Mouse (Mus musculus): ENCODE measurements at regions not wholly inside any gene's neighbourhood (a gene's known extent, or its start where the extent isn't known, plus 50 kb on each side); places are given as distances from the start of the nearest gene placed in this dataset.

GRCm38 (mm10) chr17:4825221-4825895 lies 168.8 kb upstream of the Arid1b start:
- no peak for ATAC-seq (replicated peaks; ENCODE audit: low FRiP score, low TSS enrichment, poor library complexity, severe bottlenecking)

- ATAC-seq (replicated peaks; ENCODE audit: low FRiP score, low TSS enrichment, poor library complexity, severe bottlenecking), result peak; percentile 50; the same call in 1 of the 2 replicates
Measured at GRCm38 (mm10) chr17:4834065-4834464, 160.1 kb upstream of the Arid1b start.

- no peak for ATAC-seq (replicated peaks; ENCODE audit: low FRiP score, low TSS enrichment, poor library complexity, severe bottlenecking)
Measured at GRCm38 (mm10) chr17:4834571-4834970, 159.6 kb upstream of the Arid1b start.

- no peak for ATAC-seq (replicated peaks; ENCODE audit: low FRiP score, low TSS enrichment, poor library complexity, severe bottlenecking)
Measured at GRCm38 (mm10) chr17:4835065-4835705, 158.9 kb upstream of the Arid1b start.

GRCm38 (mm10) chr17:4840123-4840522 lies 154.0 kb upstream of the Arid1b start:
- no peak for ATAC-seq (replicated peaks; ENCODE audit: low FRiP score, low TSS enrichment, poor library complexity, severe bottlenecking)

GRCm38 (mm10) chr17:4858304-4858703 lies 135.8 kb upstream of the Arid1b start:
- no peak for ATAC-seq (replicated peaks; ENCODE audit: low FRiP score, low TSS enrichment, poor library complexity, severe bottlenecking)

- no peak for ATAC-seq (replicated peaks; ENCODE audit: low FRiP score, low TSS enrichment, poor library complexity, severe bottlenecking)
Measured at GRCm38 (mm10) chr17:4864901-4865300, 129.2 kb upstream of the Arid1b start.

GRCm38 (mm10) chr17:4865621-4866020 lies 128.5 kb upstream of the Arid1b start:
- ATAC-seq (replicated peaks; ENCODE audit: low FRiP score, low TSS enrichment, poor library complexity, severe bottlenecking), result no peak

- no peak for ATAC-seq (replicated peaks; ENCODE audit: low FRiP score, low TSS enrichment, poor library complexity, severe bottlenecking)
Measured at GRCm38 (mm10) chr17:4866026-4866896, 127.9 kb upstream of the Arid1b start.

- no peak for ATAC-seq (replicated peaks; ENCODE audit: low FRiP score, low TSS enrichment, poor library complexity, severe bottlenecking)
Measured at GRCm38 (mm10) chr17:4867083-4867482, 127.0 kb upstream of the Arid1b start.

- no peak for ATAC-seq (replicated peaks; ENCODE audit: low FRiP score, low TSS enrichment, poor library complexity, severe bottlenecking)
Measured at GRCm38 (mm10) chr17:4867754-4868445, 126.2 kb upstream of the Arid1b start.

GRCm38 (mm10) chr17:4868446-4868825 lies 125.7 kb upstream of the Arid1b start:
- ATAC-seq (replicated peaks; ENCODE audit: low FRiP score, low TSS enrichment, poor library complexity, severe bottlenecking), result no peak

- ATAC-seq (replicated peaks; ENCODE audit: low FRiP score, low TSS enrichment, poor library complexity, severe bottlenecking), result no peak
Measured at GRCm38 (mm10) chr17:4868861-4869260, 125.3 kb upstream of the Arid1b start.

GRCm38 (mm10) chr17:4871267-4871666 lies 122.9 kb upstream of the Arid1b start:
- ATAC-seq (replicated peaks; ENCODE audit: low FRiP score, low TSS enrichment, poor library complexity, severe bottlenecking), result no peak

- no peak for ATAC-seq (replicated peaks; ENCODE audit: low FRiP score, low TSS enrichment, poor library complexity, severe bottlenecking)
Measured at GRCm38 (mm10) chr17:4874459-4874858, 119.7 kb upstream of the Arid1b start.

- ATAC-seq (replicated peaks; ENCODE audit: low FRiP score, low TSS enrichment, poor library complexity, severe bottlenecking), result no peak
Measured at GRCm38 (mm10) chr17:4875086-4876046, 118.8 kb upstream of the Arid1b start.

GRCm38 (mm10) chr17:4876431-4876830 lies 117.7 kb upstream of the Arid1b start:
- no peak for ATAC-seq (replicated peaks; ENCODE audit: low FRiP score, low TSS enrichment, poor library complexity, severe bottlenecking)

- ATAC-seq (replicated peaks; ENCODE audit: low FRiP score, low TSS enrichment, poor library complexity, severe bottlenecking), result no peak
Measured at GRCm38 (mm10) chr17:4881473-4881872, 112.7 kb upstream of the Arid1b start.

GRCm38 (mm10) chr17:4884083-4884482 lies 110.0 kb upstream of the Arid1b start:
- peak; percentile 55; the same call in 1 of the 2 replicates for ATAC-seq (replicated peaks; ENCODE audit: low FRiP score, low TSS enrichment, poor library complexity, severe bottlenecking)

Data from megakaryocyte-erythroid progenitor cell, adult 5-6 weeks (primary cell).